Mouse (Mus musculus): ENCODE measurements around the gene Arhgef25. TPM values are rescaled to one million over a fixed set of nuclear protein-coding genes. Genes with fewer than 3 reads are reported as not detected.
"Not testable (repeated sequence)": the region's sequence is repeated elsewhere in the genome, so short reads cannot be mapped to it uniquely, and the experiment has no call there.

Arhgef25 gene
- polyA plus RNA-seq, 1 experiment, result not detected

DNA sequence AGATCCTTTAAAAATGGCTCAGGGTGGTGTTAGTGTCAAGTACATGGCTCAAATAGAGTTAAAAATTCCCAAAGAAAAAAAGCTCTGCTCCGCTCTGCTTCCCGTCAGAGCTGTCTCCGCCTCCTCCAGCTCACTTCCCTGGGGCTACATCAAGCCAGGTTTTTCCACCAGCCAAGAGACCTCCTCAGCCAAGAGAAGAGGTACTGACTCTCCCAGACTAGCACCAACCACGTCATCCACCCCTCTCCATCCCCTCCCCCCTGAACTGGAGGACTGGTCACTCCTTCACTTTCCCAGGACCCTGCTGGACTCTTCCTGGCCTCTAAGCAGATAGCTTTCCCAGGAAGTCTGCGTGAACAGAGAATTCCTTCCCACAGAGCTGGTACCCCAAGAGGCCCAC, 6.5 kb upstream of the Arhgef25 start:
- H3K4me1 ChIP-seq (ENCODE audit: control insufficient read depth, insufficient read depth, low read length), result peaks cover 6% of the 10 kb centered on the region; the same call in 1 of the 2 replicates
- no peak overlapping the region for H3K27ac ChIP-seq (ENCODE audit: insufficient read depth, low read depth, low read length)
- H3K4me3 ChIP-seq (ENCODE audit: insufficient read depth, low read length), result no peak overlapping the region
- no peak for TF ChIP-seq CTCF (IDR thresholded peaks at IDR 0.05; ENCODE audit: low read depth, low read length)
- no peak for TF ChIP-seq POLR2A (IDR thresholded peaks at IDR 0.05; ENCODE audit: borderline replicate concordance, low read depth, low read length)

DNA sequence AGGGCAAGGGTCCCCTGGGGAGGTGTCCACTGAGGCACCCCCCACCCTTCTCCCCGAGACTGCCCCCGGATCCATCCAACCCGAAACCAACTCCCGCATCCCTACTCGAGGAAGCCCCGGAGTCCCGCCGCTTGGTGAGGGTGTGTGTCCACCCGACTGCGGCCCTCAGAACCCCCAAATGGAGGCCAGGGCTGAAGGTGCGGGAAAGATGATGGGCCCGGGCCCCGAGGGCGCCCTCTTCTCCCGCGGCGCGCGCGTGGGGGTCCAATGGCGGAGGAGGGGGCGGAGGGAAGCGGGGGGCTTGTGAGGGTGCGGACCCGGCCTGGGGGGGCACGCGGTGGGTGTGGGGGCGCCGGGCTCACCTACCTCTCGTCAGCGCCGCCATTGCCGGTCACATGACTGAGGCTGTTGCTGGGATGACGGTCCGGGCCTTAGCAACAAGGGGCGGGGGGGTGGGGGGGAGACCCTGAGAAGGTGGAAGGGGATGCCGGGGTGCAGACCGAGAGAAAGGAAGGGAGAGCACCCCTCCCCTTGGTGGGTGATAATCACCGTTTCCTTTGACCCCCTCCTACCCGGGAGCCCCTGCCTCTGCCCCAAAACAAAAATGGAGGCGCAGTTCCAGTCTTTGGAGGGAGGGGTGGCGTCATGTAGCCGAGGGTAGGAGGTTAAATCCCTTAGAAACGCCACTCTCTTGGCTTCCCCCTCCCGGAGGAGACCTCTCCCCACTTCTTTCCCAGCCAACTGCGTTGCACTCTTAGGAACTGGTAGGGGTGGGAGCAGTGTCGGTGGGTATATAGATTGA, 5.6 kb upstream of the Arhgef25 start, which contains the start of gene Dtx3:
TSS of gene Dtx3 (minus strand) at position 401 of the 802 bp plus-strand sequence.
- Histone ChIP-seq H3K27ac (ENCODE audit: insufficient read depth, low read depth, low read length) (0 out of 2 replicates have a peak within 1 kb of the TSS, but pooled peaks have one; percentile 19), H3K4me1 (ENCODE audit: control insufficient read depth, insufficient read depth, low read length) (peaks cover 6% of the 10 kb centered on the region; the same call in 1 of the 2 replicates), H3K4me3 (ENCODE audit: insufficient read depth, low read length) (peak within 1 kb of the TSS; percentile 65)
- TF ChIP-seq CTCF (IDR thresholded peaks at IDR 0.05; ENCODE audit: low read depth, low read length) (no peak), POLR2A (IDR thresholded peaks at IDR 0.05; ENCODE audit: borderline replicate concordance, low read depth, low read length) (no peak)

DNA sequence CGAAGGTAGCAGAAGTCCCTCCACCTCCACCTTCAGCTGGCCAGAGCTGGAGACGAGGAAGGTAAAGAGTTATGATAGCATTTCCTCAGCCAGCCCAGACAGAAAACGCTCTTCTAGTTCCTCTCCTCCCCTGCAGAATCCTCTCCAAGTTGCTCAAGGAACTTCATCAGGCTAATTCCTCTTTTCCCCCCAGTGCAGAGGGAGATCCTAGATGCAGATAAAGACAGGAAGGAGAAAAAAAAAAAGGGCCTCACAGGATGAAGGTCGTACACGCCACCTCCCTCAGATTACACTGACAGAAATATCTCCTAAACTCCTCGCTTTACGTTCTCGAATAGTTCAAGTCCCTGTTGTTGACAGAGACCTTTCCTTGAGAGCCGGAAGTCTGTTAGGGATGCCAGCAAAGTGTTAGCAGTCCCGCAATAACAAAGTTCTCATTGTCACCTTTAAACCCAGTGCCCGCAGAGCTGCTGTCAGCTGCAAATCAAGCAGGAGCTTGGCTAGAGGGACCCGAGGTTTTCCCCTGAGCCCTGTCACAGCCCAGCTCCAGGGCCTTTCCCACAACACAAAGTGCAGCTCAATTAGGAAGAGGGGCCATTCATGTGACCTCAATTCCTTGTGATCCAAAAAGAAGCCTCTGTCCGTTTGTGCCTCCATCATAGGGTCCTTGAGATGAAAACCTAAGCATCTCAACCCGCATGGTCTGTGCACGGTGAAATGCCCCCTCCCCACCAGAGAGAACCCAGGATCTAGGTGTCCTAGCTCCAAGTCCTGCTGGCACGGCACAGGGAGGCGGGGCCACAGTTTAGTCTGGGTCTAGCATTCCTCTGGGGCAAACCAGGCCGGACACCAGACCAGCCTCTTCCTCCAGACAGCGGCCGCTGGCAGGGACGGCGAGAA, 4.8 kb upstream of the Arhgef25 start:
- peak overlapping the region; percentile 65 for H3K4me3 ChIP-seq (ENCODE audit: insufficient read depth, low read length)
- peak overlapping the region; percentile 19; the same call in 1 of the 2 replicates for H3K27ac ChIP-seq (ENCODE audit: insufficient read depth, low read depth, low read length)
- TF ChIP-seq POLR2A (IDR thresholded peaks at IDR 0.05; ENCODE audit: borderline replicate concordance, low read depth, low read length), result no peak
- peaks cover 6% of the 10 kb centered on the region; the same call in 1 of the 2 replicates for H3K4me1 ChIP-seq (ENCODE audit: control insufficient read depth, insufficient read depth, low read length)

DNA sequence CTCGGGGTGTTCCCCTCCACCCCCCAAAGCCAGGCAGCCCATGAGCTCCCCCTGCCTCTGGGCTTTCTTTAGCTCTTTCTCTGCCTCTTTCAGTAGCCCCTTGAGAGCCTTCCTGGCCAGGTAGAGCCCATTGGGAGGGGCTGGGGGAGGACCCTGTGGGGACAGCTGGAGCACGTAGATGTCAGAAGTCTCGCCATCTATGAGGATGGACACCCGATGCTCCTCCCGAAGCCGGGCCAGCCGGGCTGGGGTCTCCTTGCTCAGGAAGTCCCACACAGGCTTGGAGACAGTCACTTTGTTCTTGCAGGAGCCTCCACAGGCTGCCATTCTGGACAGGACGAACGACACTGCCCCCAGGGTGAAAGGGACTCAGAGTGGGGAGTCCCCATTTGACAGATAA, 3.1 kb upstream of the Arhgef25 start:
- H3K27ac ChIP-seq (ENCODE audit: insufficient read depth, low read depth, low read length), result no peak overlapping the region
- H3K4me3 ChIP-seq (ENCODE audit: insufficient read depth, low read length), result no peak overlapping the region
- TF ChIP-seq POLR2A (IDR thresholded peaks at IDR 0.05; ENCODE audit: borderline replicate concordance, low read depth, low read length) (no peak), CTCF (IDR thresholded peaks at IDR 0.05; ENCODE audit: low read depth, low read length) (no peak)
- H3K4me1 ChIP-seq (ENCODE audit: control insufficient read depth, insufficient read depth, low read length), result peaks cover 6% of the 10 kb centered on the region; the same call in 1 of the 2 replicates

DNA sequence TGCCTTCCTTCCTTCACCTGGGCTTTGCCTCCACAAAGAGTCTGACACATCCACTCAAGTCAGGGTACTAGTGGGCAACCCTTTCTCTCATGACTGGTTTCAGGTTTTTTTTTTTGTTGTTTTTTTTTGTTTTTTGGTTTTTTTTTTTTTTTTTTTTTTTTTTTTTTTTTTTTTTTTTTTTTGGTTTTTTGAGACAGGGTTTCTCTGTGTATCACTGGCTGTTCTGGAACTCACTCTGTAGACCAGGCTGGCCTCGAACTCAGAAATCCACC, 2.1 kb upstream of the Arhgef25 start:
- not testable (repeated sequence) for H3K4me1 ChIP-seq (ENCODE audit: control insufficient read depth, insufficient read depth, low read length); H3K4me3 ChIP-seq (ENCODE audit: insufficient read depth, low read length); H3K27ac ChIP-seq (ENCODE audit: insufficient read depth, low read depth, low read length)

DNA sequence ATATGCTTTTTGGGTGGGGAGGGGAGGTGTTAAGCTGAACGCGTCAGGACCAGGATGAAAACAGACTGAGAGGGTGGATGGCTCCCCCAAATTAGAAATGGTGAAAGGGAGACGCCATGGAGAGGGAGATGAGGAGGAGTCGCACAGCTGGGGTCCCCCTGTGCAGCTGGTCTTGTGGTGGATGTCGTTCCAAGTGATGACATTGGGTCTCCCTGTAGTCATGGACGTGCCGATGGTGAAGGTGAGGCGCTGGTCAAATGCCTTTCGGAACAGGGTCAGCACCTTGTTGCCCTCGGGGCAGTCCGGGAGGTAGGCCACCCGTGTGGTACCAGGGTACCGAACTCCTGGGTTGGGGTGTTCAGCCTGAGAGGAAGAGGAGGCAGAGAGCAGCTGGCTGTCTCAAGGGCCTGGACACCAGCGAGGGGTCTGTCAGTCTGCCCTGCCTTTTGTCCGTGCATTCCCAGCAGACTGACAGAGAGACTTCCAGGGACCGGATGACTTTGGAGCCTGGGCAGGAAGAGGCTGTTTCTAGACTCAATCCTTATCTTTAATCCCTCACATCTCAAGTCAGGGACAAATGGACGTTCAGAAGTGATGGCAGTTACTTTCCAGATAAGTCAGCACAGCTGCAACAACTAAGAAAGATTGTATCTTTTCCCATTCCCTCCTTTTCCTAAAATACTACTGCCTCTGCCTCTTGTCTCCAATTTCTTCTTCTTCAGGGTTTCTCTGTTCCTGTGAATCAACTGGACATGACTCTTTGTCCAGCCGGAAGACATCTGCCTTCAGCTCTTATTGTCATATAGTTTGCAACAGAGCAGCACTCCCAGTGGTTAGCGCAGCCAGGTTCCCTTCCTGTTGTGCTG, 1.5 kb upstream of the Arhgef25 start:
- peaks cover 6% of the 10 kb centered on the region; the same call in 1 of the 2 replicates for H3K4me1 ChIP-seq (ENCODE audit: control insufficient read depth, insufficient read depth, low read length)
- TF ChIP-seq CTCF (IDR thresholded peaks at IDR 0.05; ENCODE audit: low read depth, low read length) (no peak), POLR2A (IDR thresholded peaks at IDR 0.05; ENCODE audit: borderline replicate concordance, low read depth, low read length) (no peak)
- no peak overlapping the region for H3K4me3 ChIP-seq (ENCODE audit: insufficient read depth, low read length)
- H3K27ac ChIP-seq (ENCODE audit: insufficient read depth, low read depth, low read length), result no peak overlapping the region

DNA sequence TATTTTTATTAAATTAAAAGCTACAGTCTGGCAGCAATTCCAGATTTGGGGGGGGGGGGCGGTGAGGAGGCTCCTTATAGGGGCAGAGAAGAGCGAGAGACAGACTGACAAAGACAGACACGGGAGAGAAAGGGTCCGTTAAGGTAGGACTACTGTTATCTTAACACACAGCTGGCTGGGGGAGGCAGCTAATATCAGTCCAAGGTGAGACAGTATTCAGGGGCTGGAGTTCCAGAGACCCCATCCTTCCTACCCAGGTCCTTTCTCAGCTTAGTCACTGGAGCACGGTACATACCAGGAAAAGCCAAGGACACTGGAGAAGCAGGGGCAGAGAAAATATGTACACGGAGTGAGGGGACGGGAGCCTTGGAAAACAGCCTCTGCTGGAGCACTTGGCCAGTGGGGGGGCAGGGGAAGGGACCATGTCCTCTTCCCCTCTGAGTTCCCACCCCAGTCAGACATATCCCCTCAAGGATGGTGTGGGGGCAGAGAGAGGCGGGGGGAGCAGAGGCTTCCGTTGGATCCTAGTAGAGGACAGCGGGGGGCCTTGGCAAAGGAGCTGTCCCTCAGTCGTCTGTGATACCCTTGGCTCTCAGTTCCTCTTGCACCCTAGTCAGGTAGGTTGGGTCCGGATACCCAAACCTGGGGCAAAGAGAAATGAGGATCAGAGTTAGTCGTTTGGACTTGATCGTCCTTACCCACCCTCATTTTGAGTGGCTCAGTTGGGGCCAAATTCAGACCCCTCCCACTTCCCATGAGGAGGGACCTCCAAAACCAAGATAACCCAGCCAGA, 711 bp upstream of the Arhgef25 start:
- H3K4me3 ChIP-seq (ENCODE audit: insufficient read depth, low read length), result no peak overlapping the region
- no peak for TF ChIP-seq CTCF (IDR thresholded peaks at IDR 0.05; ENCODE audit: low read depth, low read length)
- no peak for TF ChIP-seq POLR2A (IDR thresholded peaks at IDR 0.05; ENCODE audit: borderline replicate concordance, low read depth, low read length)
- H3K4me1 ChIP-seq (ENCODE audit: control insufficient read depth, insufficient read depth, low read length), result peaks cover 3% of the 10 kb centered on the region; the same call in 1 of the 2 replicates
- no peak overlapping the region for H3K27ac ChIP-seq (ENCODE audit: insufficient read depth, low read depth, low read length)

DNA sequence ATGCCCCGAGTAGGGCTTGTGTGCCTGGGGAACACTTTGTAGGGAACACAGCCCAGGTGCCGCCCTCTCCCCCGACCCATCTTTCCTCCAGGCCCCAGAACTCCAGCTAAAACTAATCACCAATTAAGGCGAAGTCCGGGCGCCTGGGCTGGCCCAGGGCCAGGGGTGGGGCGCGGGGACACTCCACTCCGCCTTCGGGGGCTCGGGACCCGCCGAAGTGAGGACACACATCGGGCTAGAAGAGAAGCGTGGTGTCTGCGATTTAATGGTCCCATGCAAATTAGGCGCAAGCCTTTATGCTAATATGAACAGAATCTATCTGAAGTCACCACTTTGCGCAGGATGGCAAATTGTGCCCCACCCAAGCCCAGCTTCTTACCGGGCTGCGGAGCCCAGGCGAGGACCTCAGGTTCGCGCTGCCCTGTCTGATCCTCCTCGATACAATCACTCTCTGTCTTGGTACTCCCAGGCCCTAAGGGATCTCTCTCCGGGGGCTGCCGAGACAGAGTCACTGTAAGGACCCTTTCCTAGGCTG, 700 bp downstream of the Arhgef25 start:
- no peaks in the 10 kb centered on the region; the same call in 1 of the 2 replicates for H3K4me1 ChIP-seq (ENCODE audit: control insufficient read depth, insufficient read depth, low read length)
- TF ChIP-seq CTCF (IDR thresholded peaks at IDR 0.05; ENCODE audit: low read depth, low read length), result no peak
- TF ChIP-seq POLR2A (IDR thresholded peaks at IDR 0.05; ENCODE audit: borderline replicate concordance, low read depth, low read length), result no peak
- H3K4me3 ChIP-seq (ENCODE audit: insufficient read depth, low read length), result peak overlapping the region; percentile 31
- no peak overlapping the region for H3K27ac ChIP-seq (ENCODE audit: insufficient read depth, low read depth, low read length)

Measured in bone marrow macrophage, adult 2 months (primary cell).